Mouse (Mus musculus): ENCODE measurements around the gene Ddit4.
"Not testable (repeated sequence)": the region's sequence is repeated elsewhere in the genome, so short reads cannot be mapped to it uniquely, and the experiment has no call there.

Ddit4 gene

DNA sequence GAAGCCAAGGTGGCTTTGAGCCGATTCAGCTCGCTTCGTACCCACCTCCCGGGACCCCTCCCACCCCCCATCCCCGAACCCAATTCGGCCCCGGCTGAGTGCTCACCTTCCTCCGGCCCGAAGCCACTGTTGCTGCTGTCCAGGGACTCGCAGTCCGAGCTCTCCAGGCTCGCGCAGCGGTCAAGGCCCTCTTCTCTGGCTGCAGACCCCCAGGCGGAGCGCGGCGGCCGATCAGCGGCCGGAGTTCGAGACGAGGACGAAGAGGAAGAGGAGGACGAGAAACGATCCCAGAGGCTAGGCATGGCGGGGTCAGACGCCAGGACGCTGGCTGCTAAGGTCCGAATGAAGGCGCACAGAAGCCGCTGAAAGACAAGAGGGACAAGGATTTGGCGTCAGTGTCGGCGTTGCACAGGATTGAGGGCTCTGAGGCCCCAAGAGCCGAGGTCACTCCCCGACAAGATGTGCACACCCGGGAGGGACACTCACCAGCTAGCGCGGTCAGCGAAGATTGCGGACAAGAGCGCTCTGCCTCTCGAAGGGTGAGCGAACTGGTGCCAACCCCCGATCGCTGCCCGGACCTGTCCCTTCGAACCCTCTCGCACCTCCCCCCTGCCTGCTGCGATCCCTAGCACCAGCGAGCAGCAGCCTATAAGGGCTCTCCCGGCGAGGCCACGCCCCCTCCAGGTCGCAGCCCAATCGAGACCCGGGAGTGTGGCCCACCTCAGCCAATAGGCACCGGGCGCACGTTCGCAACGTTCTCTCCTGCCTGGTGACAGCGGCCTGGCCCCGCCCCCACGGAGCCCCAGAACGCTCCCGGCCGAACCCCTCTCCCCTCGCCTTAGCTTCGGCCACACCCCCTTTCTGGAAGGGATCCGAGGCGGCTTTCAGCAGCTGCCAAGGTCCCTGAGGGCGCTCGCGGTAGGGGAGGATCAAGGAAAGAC lies at the start of gene Ddit4:
TSS of gene Ddit4 (minus strand) at position 624 of the 941 bp plus-strand sequence.
- DNase-seq (ENCODE audit: low spot score in 2 of 2) = peak; percentile 100

GRCm38 (mm10) chr10:59999057-59999456 lies 47.4 kb upstream of the Ddit4 start:
- DNase-seq (ENCODE audit: low spot score in 2 of 2) = no peak

DNA sequence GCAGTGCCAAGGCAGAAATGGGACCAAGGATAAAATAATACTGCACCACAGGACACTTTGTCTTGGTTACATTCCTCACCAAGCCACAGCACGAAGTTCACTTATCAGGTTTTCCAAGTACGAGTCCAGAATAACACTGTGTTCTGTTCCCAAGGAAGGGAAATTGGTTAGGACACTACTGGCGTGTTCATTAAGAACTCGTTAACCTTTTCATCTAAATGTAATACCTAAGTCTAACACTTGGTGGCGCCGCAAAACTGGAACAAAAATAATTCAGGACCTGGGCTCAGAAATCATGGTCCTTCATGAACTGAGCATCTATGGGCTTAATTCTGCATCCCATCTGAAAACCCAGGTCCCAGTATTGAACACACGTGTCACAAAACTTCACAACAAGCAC lies 46.0 kb upstream of the Ddit4 start:
- DNase-seq (ENCODE audit: low spot score in 2 of 2) = no peak

- no peak for DNase-seq (ENCODE audit: low spot score in 2 of 2)
These were observed 44.3 kb upstream of the Ddit4 start for GRCm38 (mm10) chr10:59995889-59996288.

- not testable (repeated sequence) for DNase-seq (ENCODE audit: low spot score in 2 of 2)
These were observed 42.2 kb upstream of the Ddit4 start for GRCm38 (mm10) chr10:59993813-59994212.

- no peak for DNase-seq (ENCODE audit: low spot score in 2 of 2)
These were observed 40.4 kb upstream of the Ddit4 start for GRCm38 (mm10) chr10:59992024-59992423.

GRCm38 (mm10) chr10:59991262-59991880 lies 39.7 kb upstream of the Ddit4 start:
- no peak for DNase-seq (ENCODE audit: low spot score in 2 of 2)

- no peak for DNase-seq (ENCODE audit: low spot score in 2 of 2)
These were observed 38.8 kb upstream of the Ddit4 start for GRCm38 (mm10) chr10:59990393-59990792.

DNA sequence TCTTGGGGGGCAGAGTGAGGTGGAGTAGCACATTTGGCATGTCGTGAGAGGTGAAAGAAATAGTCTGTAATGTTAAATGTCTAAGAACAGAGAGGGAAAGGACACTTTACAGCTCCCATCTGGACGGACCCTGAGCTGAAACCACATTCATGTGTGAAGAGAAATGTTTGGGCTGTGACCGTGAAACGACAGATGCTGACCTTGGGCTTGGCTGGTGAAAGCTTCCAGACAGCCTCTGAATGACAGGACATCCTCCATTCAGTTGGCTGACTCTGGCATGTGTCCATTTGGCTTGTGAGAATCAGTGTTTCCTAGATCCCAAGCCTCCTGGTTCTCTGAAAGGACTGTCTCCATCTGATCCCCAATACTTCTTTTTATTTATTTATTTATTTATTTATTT lies 36.4 kb upstream of the Ddit4 start:
- DNase-seq (ENCODE audit: low spot score in 2 of 2) = no peak

GRCm38 (mm10) chr10:59982379-59982873 lies 30.8 kb upstream of the Ddit4 start:
- no peak for DNase-seq (ENCODE audit: low spot score in 2 of 2)

GRCm38 (mm10) chr10:59981792-59982191 lies 30.2 kb upstream of the Ddit4 start:
- no peak for DNase-seq (ENCODE audit: low spot score in 2 of 2)

GRCm38 (mm10) chr10:59981336-59981735 lies 29.7 kb upstream of the Ddit4 start:
- no peak for DNase-seq (ENCODE audit: low spot score in 2 of 2)

DNA sequence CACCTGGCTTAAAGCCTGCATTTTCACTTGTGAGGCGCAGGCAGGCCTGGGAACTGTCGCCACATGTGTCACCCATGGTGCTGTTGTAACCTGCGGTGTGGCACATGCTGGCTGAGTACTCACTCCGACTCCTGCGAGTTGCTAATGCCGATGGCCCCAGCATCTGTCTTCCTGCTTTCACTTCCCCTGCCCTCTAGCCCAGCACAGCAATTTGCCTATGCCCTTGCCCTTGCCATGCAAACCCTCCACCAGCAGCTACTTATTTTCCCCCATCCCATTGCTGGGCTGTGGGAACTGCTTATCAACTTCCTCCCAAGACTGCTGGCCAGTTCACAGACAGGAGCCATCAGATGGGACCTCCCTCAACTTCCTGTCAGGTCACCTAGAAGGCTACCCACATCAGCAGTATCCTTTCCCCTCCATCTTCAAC lies 29.2 kb upstream of the Ddit4 start:
- DNase-seq (ENCODE audit: low spot score in 2 of 2) = no peak

GRCm38 (mm10) chr10:59978873-59979743 lies 27.5 kb upstream of the Ddit4 start:
- peak in 1 of 2 experiments; percentile 59 for DNase-seq (ENCODE audit: low spot score in 2 of 2)

DNA sequence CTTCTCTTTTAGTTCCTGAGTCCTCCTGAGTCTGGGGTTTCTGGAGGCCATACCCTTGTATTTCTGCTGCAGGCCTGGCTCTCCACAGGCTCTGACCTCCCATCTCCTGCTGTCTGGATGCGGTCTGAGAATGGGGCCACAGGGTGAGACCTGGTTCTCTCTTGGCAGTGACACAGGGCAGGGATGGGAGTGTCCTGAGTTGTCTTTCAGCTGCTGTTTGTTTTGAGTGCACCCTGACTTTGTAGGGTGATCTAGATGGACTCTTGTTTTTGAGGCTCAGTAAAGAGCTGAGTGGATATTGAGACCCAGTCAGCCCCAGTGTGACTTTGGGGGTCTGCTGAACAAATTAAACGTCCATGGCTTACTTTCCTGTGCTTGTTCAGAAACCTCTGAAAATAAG lies 26.8 kb upstream of the Ddit4 start:
- DNase-seq (ENCODE audit: low spot score in 2 of 2) = no peak

DNA sequence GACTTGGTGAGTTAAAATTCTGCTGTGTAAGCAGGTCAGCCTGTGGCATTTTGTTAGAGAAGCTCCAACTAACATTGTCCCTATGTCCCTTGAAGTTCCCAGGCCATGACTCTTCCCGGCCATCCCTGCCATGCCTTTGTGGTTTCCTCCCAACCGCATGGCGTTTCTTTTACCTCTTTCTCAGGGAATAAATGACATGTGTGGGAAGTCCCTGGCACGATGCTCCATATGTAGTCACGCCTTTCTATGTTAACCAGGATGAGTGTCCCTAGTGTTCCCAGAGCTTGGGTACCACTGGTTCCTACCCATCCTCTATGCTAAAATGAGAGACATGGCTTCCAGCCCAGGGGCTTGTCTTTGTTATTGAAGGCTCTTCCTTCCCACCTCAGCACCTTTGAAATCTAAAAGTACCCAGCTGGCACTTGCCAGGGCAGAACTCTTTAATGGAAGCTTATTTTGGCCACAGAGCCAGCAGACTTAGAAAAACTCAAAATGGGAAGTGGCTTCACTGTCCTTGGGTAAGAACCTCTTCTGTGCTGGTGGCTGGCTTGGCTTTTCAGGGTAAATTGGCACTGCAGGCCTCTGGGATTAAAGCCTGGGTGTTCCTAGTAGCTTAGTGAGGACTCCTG lies 26.2 kb upstream of the Ddit4 start:
- DNase-seq (ENCODE audit: low spot score in 2 of 2) = no peak

DNA sequence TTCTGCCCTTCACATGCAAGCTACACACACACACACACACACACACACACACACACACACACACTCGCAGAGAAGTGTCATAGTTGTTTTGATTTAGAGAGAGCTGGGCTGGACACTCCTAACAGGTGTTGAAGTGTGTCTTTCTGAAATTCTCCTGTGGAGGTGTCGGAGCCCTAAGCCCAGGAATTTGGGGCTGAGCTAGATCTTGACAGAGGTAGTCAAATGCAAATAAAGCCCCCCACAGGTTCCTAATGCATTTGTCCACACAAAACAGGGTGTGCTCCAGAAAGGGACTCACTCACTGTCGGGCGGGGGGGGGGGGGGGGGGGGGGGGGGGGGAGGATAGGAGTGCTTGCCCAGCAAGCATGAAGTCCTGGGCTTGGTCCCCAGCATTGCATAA lies 25.5 kb upstream of the Ddit4 start:
- no peak for DNase-seq (ENCODE audit: low spot score in 2 of 2)

- DNase-seq (ENCODE audit: low spot score in 2 of 2) = no peak
These were observed 23.2 kb upstream of the Ddit4 start for GRCm38 (mm10) chr10:59974786-59975185.

GRCm38 (mm10) chr10:59974191-59974664 lies 22.6 kb upstream of the Ddit4 start:
- DNase-seq (ENCODE audit: low spot score in 2 of 2) = no peak

DNA sequence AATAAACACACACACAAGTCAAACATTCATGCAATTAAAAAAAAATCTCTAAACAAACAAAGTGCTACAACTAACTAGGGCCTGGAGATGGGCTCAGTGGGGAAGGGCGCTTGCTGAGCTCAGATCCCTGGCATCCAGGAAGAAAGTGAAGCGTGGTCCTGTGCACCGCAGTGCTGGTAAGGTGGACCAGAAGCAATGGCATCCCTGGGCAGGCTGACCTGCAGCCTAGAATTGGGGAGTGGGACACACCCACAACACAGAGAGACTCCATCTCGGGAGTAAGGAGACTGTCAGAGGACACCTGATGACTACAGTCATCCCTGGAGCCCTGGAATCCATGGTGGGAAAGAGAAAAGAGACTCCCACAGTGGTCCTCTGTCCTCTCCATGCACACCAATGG lies 21.8 kb upstream of the Ddit4 start:
- no peak for DNase-seq (ENCODE audit: low spot score in 2 of 2)

GRCm38 (mm10) chr10:59972999-59973398 lies 21.4 kb upstream of the Ddit4 start:
- DNase-seq (ENCODE audit: low spot score in 2 of 2) = no peak
